Mouse (Mus musculus) cortical plate, adult 2 months (tissue): ENCODE measurements around the gene Ect2l.

Experiments
- CTCF ChIP-seq: fragments of 200-500 bp; IDR thresholded peaks from 2 replicates; pipeline ENCODE4 v1.5.1; 2011; ENCODE audit warnings: mild to moderate bottlenecking, control low read depth, low read length; ENCODE audit not compliant: insufficient read depth; ENCODE audit errors: extremely low read depth
- POLR2A ChIP-seq: fragments of 200-500 bp; IDR thresholded peaks from 2 replicates; pipeline ENCODE4 v1.6.1; 2011; ENCODE audit warnings: mild to moderate bottlenecking, low read length, control low read depth; ENCODE audit not compliant: insufficient read depth; ENCODE audit errors: extremely low read depth

DNA sequence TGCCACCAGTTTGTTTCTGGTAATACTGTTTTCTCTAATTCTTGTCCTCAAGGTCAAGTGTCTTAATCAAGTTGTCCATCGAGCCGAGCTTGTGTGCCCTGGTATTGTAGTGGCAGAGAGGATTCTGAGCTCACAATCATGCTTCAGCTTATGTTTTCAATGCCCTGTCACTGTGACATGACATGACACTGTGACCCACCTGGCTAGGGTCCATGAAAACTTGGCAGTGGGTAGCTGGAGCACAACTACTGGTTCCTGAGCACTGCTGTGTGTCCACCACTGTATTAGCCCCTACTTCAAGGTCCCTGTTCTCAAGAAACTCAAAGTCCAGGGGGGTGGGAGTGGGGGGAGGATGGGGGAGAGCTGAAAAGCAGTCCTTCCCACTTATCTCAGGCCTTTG, 69.3 kb downstream of the Ect2l start:
- TF ChIP-seq CTCF, result no peak
- no peak for TF ChIP-seq POLR2A
